Mouse (Mus musculus) kidney, embryonic 16.5 days (tissue): ENCODE results near the gene Eps8. TPM values are rescaled to one million over a fixed set of nuclear protein-coding genes. Genes with fewer than 3 reads are reported as not detected.
"Not testable (repeated sequence)": the region's sequence is repeated elsewhere in the genome, so short reads cannot be mapped to it uniquely, and the experiment has no call there.

ENCODE experiments used
- ATAC-seq: fragments of 200-750 bp; cut with Nextera tagmentation; 2 replicates; pipeline ENCODE4 v1.8.0; 2017; ENCODE audit warnings: moderate TSS enrichment; ENCODE audit not compliant: low FRiP score, low TSS enrichment
- H3K27ac ChIP-seq: fragments of 300-500 bp; sonication (generic); 2 replicates; pipeline ENCODE4 v1.5.1; 2014; ENCODE audit warnings: low read length
- H3K27me3 ChIP-seq: fragments of 300-500 bp; sonication (generic); 2 replicates; pipeline ENCODE4 v1.6.1; 2014; ENCODE audit warnings: low read length, control low read depth, mixed read lengths; ENCODE audit not compliant: insufficient read depth
- H3K36me3 ChIP-seq: fragments of 300-500 bp; sonication (generic); 2 replicates; pipeline ENCODE4 v1.6.1; 2014; ENCODE audit warnings: low read length, control low read depth, mixed read lengths; ENCODE audit not compliant: insufficient read depth
- H3K4me1 ChIP-seq: fragments of 300-500 bp; sonication (generic); 2 replicates; pipeline ENCODE4 v1.6.1; 2014; ENCODE audit warnings: low read length, control low read depth, mixed read lengths; ENCODE audit not compliant: insufficient read depth
- H3K4me2 ChIP-seq: fragments of 300-500 bp; sonication (generic); replicated peaks from 2 replicates; pipeline ENCODE4 v1.6.1; 2014; ENCODE audit warnings: low read depth, low read length
- H3K4me3 ChIP-seq: fragments of 300-500 bp; sonication (generic); 2 replicates; pipeline ENCODE4 v1.5.1; 2014; ENCODE audit warnings: mild to moderate bottlenecking, low read length
- H3K9ac ChIP-seq: fragments of 300-500 bp; sonication (generic); replicated peaks from 2 replicates; pipeline ENCODE4 v1.6.1; 2014; ENCODE audit warnings: low read length
- H3K9me3 ChIP-seq: fragments of 300-500 bp; sonication (generic); 2 replicates; pipeline ENCODE4 v1.6.1; 2016; ENCODE audit warnings: low read length, control low read depth
- WGBS: fragments of 180-500 bp; shearing (Covaris S2); extraction: QIAGEN DNeasy Blood & Tissue Kit; methylation state at CpG from one replicate; pipeline ENCODE4 v1.1.7; 2014; 5-methylcytosine and 5-hydroxymethylcytosine counted together
- polyA plus RNA-seq: library from polyadenylated mRNA; unstranded; fragments of >200 nt; fragmentation: Nextera tagmentation; extraction: Ambion mirVana; gene quantifications from 2 replicates; pipeline ENCODE4 v1.2.1, GENCODE M21; 2015

Eps8 gene
- polyA plus RNA-seq, 1 experiment from 2014 or later: 43.0 TPM

DNA sequence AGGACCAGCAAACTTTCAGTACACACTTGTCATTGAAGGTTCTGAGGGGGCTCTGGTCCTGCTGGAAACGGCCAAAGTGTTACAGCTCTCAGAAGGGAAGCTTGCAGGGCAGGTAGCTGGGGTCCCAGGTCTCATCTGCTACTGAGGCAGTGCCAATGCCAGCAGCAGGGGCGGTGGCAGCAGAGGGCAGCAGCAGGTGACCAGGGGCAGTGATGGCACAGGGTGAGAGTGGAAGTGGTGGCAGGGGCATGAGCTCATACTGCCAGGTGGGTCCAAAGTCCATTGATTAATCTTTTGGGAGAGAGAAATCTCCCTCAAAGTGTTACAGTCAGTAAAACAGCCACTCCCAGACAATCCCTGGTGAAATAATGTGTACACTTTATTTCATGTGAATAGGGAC lies 188.4 kb downstream of the Eps8 start:
- no peak for ATAC-seq
- whole genome bisulfite sequencing: 80% methylated on average over 2 of the region's 2 CpGs

DNA sequence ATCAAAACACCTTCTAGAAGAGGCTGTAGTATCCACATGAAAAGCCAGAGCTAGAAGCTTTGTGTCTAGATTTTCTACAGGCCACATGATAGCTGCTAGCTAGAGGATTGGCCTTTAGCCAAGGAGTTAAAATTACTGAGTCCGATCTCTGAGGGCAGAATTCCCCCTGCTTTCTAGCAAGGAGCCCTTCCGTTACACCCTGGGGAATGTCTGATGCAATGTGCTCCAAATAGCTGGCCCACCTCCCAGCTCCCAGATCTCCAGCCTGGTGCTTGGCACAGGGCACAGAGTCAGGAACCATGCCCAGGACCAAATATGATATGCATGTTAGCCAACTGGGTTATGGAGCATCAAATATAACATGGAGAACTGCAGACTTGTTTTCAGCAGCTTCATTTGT lies 189.4 kb downstream of the Eps8 start:
- no peaks in the 10 kb centered on the region for H3K36me3 ChIP-seq
- H3K4me3 ChIP-seq: no peak overlapping the region
- no peaks in the 10 kb centered on the region for H3K9me3 ChIP-seq
- ATAC-seq: 0 out of 2 replicates have a peak, but pooled peaks have one; percentile 39
- WGBS: 30% methylated on average over 2 of the region's 2 CpGs
- no peaks in the 10 kb centered on the region for H3K4me1 ChIP-seq
- no peaks in the 10 kb centered on the region for H3K27me3 ChIP-seq
- no peak overlapping the region for H3K4me2 ChIP-seq
- H3K9ac ChIP-seq: no peak overlapping the region
- no peak overlapping the region for H3K27ac ChIP-seq

More for the DNA sequence above, 188.4 kb downstream of the Eps8 start:
- Histone ChIP-seq H3K4me3 (no peak overlapping the region), H3K4me2 (no peak overlapping the region), H3K9ac (no peak overlapping the region), H3K27me3 (no peaks in the 10 kb centered on the region), H3K36me3 (no peaks in the 10 kb centered on the region), H3K9me3 (no peaks in the 10 kb centered on the region), H3K4me1 (peaks cover 5% of the 10 kb centered on the region; the same call in 1 of the 2 replicates), H3K27ac (no peak overlapping the region)

DNA sequence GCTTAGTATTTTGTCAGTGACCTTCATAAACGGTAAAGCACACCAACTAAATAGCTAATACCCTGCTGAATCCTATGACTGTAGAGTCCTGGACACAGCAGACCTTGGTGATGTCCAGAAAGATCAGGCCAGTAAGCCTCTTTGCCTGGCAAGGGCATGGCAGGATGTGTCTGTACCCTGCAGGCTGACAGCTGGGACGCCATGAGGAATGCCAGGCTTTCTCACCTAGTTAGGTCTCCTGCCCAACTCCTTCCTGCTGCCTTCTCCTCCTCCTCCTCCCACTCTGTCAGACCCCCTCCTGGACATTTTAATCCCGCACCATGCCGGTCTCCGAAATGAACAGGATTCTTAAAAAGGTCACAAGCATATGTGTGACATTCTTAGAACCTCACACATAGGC lies 190.9 kb downstream of the Eps8 start:
- Histone ChIP-seq H3K4me3 (no peak overlapping the region), H3K4me1 (no peaks in the 10 kb centered on the region), H3K9ac (no peak overlapping the region), H3K4me2 (no peak overlapping the region), H3K27me3 (no peaks in the 10 kb centered on the region), H3K9me3 (no peaks in the 10 kb centered on the region), H3K36me3 (no peaks in the 10 kb centered on the region), H3K27ac (no peak overlapping the region)
- WGBS: 96% methylated on average over 5 of the region's 5 CpGs
- ATAC-seq: no peak

DNA sequence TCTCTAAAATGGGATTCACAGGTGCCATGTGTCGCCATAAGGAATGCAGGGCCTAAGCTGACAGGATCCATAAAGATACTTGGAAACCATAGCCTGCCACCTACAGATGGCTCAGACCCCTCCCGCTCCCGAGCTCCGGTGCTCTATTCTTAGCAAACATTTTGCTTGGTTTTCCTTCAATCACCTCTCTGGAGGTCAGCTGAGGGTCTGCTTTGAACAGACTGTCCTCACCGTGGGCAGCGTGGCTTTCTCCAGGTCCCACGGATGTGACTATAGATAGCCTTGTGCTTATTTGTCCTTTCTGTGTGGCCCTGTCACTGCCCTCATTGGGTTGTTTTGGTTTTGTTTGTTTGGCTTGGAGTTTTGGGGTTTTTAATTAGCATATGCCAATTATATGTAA lies 196.5 kb downstream of the Eps8 start:
- Histone ChIP-seq H3K9ac (no peak overlapping the region), H3K4me3 (no peak overlapping the region), H3K27me3 (no peaks in the 10 kb centered on the region; the same call in 1 of the 2 replicates), H3K27ac (no peak overlapping the region), H3K4me1 (peaks cover 6% of the 10 kb centered on the region), H3K36me3 (no peaks in the 10 kb centered on the region), H3K4me2 (no peak overlapping the region), H3K9me3 (no peaks in the 10 kb centered on the region)
- WGBS: 77% methylated on average over 7 of the region's 7 CpGs
- ATAC-seq: no peak

DNA sequence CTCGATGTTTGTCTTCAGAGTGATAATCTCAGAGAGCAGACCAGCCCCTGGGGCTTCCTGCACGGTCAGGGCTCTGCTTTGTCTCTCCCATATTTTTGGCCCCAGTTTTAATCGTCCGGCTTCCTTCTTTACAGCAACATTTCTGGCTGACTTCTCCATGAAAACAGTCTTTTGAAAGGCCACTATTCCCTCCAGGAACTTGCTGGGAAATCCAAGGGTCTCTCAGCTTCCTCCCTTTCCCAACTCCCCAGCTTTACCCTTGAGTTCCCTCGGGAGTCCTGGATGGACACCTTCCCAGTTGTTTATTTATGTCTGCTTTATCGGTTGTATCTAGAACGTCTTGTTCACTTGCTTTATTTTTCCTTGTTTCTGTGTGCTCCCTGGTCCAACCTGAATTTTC lies 197.5 kb downstream of the Eps8 start:
- Histone ChIP-seq H3K9me3 (no peaks in the 10 kb centered on the region), H3K36me3 (no peaks in the 10 kb centered on the region), H3K4me1 (peaks cover 6% of the 10 kb centered on the region), H3K9ac (no peak overlapping the region), H3K27me3 (no peaks in the 10 kb centered on the region; the same call in 1 of the 2 replicates), H3K4me2 (no peak overlapping the region), H3K27ac (no peak overlapping the region), H3K4me3 (no peak overlapping the region)
- no peak for ATAC-seq
- 34% methylated on average over 7 of the region's 7 CpGs for WGBS

DNA sequence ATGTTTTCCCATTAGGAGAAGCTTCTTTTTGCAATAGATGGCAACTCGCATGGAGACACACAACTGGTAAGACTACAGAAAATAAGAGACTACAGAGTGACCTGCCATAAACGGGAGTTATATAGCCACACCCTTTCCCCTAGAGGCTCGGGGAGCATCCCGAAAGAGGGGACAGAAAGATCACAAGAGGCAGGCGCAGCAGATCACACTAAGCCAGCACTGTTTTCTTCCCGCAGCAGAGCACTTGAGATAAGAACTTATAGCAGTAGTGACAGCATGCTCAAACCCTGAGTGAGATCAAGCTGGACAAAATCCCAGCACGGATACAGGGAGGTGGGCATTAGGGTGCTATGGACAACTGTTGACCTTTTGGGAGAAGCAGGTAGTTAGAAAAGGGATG lies 198.6 kb downstream of the Eps8 start:
- H3K27me3 ChIP-seq: no peaks in the 10 kb centered on the region; the same call in 1 of the 2 replicates
- H3K4me3 ChIP-seq: no peak overlapping the region
- no peak overlapping the region for H3K27ac ChIP-seq
- ATAC-seq: 0 out of 2 replicates have a peak, but pooled peaks have one; percentile 4
- 57% methylated on average over 7 of the region's 7 CpGs for WGBS
- peak overlapping the region; percentile 8 for H3K4me2 ChIP-seq
- no peaks in the 10 kb centered on the region for H3K9me3 ChIP-seq
- H3K9ac ChIP-seq: no peak overlapping the region
- H3K36me3 ChIP-seq: no peaks in the 10 kb centered on the region
- H3K4me1 ChIP-seq: peaks cover 6% of the 10 kb centered on the region

DNA sequence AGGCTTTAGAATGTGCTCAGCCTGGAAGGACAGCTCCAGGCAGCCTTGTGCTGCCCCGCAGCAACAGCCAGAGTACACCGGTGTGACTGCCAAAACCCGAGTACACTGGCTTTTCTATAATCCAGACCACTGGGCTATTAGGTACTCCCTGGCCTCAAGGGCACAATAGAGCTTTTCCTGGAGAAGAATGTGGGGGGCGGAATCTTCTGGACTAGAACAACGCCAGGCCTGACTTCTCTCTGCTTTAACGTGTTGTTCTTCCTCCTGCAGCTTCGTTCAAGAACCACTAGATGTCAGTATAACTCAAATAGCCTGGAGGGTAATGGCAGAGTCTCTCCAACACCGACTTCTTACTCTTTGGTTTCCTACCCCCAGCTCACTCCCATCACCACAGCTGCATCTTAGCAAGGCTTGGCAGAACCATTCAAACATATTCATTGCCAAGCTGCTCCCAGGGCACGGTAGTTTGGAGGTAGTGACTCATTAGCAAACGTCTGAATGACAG lies 199.1 kb downstream of the Eps8 start:
- H3K9me3 ChIP-seq: no peaks in the 10 kb centered on the region
- peaks cover 6% of the 10 kb centered on the region for H3K4me1 ChIP-seq
- WGBS: 16% methylated on average over 10 of the region's 10 CpGs
- no peak overlapping the region for H3K27ac ChIP-seq
- ATAC-seq: peak; percentile 89
- no peak overlapping the region for H3K4me3 ChIP-seq
- H3K9ac ChIP-seq: 0 out of 2 replicates have a peak overlapping the region, but pooled peaks have one; percentile 14
- no peaks in the 10 kb centered on the region; the same call in 1 of the 2 replicates for H3K27me3 ChIP-seq
- H3K36me3 ChIP-seq: no peaks in the 10 kb centered on the region
- H3K4me2 ChIP-seq: peak overlapping the region; percentile 8

DNA sequence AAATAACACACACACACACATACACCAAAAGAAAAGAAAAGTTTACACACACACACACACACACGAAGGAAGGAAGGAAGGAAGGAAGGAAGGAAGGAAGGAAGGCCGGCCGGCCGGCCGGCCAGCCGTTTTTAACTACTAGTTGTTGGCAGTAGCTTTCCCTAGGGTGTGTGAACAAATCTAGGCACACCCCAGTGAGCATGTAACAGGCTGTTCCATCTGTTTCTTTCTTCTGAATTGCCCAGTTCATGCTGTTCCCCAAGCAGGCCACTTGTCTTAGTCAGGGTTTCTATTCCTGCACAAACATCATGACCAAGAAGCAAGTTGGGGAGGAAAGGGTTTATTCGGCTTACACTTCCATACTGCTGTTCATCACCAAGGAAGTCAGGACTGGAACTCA lies 208.6 kb downstream of the Eps8 start:
- not testable (repeated sequence) for H3K27me3 ChIP-seq, ATAC-seq, H3K4me2 ChIP-seq, H3K27ac ChIP-seq, H3K4me3 ChIP-seq, H3K9me3 ChIP-seq, H3K36me3 ChIP-seq, H3K9ac ChIP-seq, H3K4me1 ChIP-seq
- WGBS: 79% methylated on average over 6 of the region's 7 CpGs

DNA sequence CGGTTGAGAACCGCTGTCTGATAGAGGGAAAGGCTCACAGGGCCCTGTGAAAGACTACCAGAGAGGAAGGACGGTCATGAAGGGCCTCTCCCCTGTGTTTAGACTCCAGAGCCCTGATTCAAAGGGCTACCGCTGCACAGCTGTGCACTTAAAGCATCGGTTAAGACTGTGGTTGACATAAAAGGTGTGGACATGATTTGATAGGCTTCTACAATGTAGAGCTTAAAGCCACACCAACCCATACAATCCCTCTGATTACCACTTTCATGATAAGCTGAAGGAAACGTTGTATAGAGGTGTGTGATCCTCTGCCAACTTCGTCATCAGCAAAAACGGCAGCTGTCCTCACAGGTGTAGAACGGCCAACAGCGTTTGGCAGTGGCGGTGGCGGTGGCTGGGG lies 211.6 kb downstream of the Eps8 start:
- Histone ChIP-seq H3K27me3 (no peaks in the 10 kb centered on the region), H3K9ac (no peak overlapping the region), H3K9me3 (no peaks in the 10 kb centered on the region), H3K4me1 (no peaks in the 10 kb centered on the region), H3K4me3 (no peak overlapping the region), H3K27ac (no peak overlapping the region), H3K36me3 (no peaks in the 10 kb centered on the region), H3K4me2 (no peak overlapping the region)
- WGBS: 88% methylated on average over 12 of the region's 12 CpGs
- no peak for ATAC-seq

DNA sequence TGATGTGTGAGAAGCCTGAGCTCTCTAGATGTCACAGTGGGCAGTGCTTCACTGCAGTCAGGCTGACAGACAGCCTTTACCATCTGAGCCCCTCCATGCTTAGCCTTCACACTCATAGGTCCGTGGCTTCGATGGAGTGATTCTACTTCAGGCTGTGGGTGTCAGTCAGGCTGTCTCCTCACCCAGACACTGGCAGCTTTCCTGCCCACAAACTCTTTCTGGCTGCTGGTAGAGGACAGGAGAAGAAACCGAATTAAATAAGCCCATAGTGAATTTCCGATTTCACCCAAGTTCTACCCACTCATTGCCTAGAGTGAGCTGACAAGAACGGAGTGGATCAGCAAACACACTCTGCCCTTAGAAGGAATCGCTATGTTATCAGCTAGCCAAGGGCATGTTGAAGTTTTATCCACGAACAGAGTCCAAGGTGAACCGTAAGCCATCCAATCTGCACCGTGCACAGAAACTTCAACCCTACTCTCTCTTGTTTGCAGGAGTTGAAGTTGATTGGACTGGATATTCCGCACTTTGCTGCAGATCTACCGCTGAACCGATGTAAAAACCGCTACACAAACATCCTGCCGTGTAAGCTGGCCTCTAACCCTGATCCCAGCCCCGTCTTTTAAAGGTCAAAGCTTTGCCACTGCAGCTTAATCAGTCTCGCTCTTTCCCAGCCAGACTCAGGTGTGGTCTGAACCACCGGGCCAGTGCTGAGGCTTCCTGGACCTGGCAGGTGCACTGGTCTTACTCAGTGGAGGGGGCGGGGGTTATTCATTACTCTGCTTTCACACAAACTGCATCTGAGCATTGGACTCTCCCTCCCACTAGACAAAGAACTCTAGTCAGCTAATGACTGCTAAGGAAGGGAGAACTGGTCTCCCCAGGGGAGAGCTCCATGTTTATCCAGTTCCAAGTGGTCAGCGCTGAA lies 213.9 kb downstream of the Eps8 start:
- no peak overlapping the region for H3K9ac ChIP-seq
- H3K9me3 ChIP-seq: no peaks in the 10 kb centered on the region
- 0 out of 2 replicates have a peak, but pooled peaks cover 6% of the 10 kb centered on the region for H3K4me1 ChIP-seq
- no peaks in the 10 kb centered on the region for H3K36me3 ChIP-seq
- no peaks in the 10 kb centered on the region for H3K27me3 ChIP-seq
- WGBS: 67% methylated on average over 19 of the region's 19 CpGs
- no peak overlapping the region for H3K4me3 ChIP-seq
- ATAC-seq: peak; percentile 58; the same call in 1 of the 2 replicates
- H3K4me2 ChIP-seq: no peak overlapping the region
- H3K27ac ChIP-seq: no peak overlapping the region
